Mouse (Mus musculus) cortical plate, adult 2 months (tissue): ENCODE data around the gene Serpinb9c.

Experiments
- CTCF ChIP-seq: fragments of 200-500 bp; IDR thresholded peaks from 2 replicates; pipeline ENCODE4 v1.5.1; 2011; ENCODE audit warnings: mild to moderate bottlenecking, control low read depth, low read length; ENCODE audit not compliant: insufficient read depth; ENCODE audit errors: extremely low read depth
- POLR2A ChIP-seq: fragments of 200-500 bp; IDR thresholded peaks from 2 replicates; pipeline ENCODE4 v1.6.1; 2011; ENCODE audit warnings: mild to moderate bottlenecking, low read length, control low read depth; ENCODE audit not compliant: insufficient read depth; ENCODE audit errors: extremely low read depth

DNA sequence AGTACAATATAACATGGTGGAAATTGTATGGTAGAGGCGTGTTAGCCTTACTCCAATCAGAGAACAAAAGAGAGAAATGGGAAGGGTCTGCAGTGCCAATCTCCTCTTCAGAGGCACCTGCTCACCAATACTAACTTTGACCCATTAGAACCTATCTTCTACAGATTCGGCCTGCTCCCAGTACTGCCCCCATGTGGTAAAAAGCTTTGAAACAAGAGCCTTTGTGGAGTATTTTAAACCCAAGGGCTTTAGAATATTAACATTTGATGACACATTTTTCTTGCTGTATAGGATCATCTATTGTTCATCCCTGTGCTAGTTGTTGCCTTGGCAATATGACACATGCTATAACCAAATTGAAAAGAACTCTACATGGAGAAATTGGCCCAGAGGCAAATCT lies 40.2 kb upstream of the Serpinb9c start:
- TF ChIP-seq POLR2A (no peak), CTCF (no peak)
